In genomic region chr4:120115516-120115915, GRCm38 (mm10) we compare ENCODE assay signal across 25 mouse cellular contexts. TPM values are rescaled to one million over a fixed set of nuclear protein-coding genes. Genes with fewer than 3 reads are reported as not detected.
"Had no signal": no experiment of that assay in that cellular context is flagged by ENCODE, and none has a peak within 500 bp of the region (broad histone marks: within the 10 kb centered on the region; RNA-seq: fewer than 3 reads in every experiment).

No protein-coding gene starts in this region.

- H3K9me3 ChIP-seq: lung, embryonic 15.5 days; midbrain, embryonic 13.5 days; midbrain, embryonic 15.5 days; stomach, embryonic 15.5 days had no signal

- H3K36me3 ChIP-seq: lung, embryonic 15.5 days; midbrain, embryonic 13.5 days; midbrain, embryonic 15.5 days; neural tube, embryonic 12.5 days; stomach, embryonic 15.5 days had no signal

- H3K4me3 ChIP-seq: lung, embryonic 15.5 days; megakaryocyte, embryonic 14.5 days; midbrain, embryonic 13.5 days; midbrain, embryonic 15.5 days; neural tube, embryonic 12.5 days; stomach, embryonic 15.5 days had no signal

- H3K4me1 ChIP-seq: lung, embryonic 15.5 days; midbrain, embryonic 13.5 days; midbrain, embryonic 15.5 days; neural tube, embryonic 12.5 days; stomach, embryonic 15.5 days had no signal

- H3K27me3 ChIP-seq: lung, embryonic 15.5 days; midbrain, embryonic 13.5 days; midbrain, embryonic 15.5 days; neural tube, embryonic 12.5 days; stomach, embryonic 15.5 days had no signal

- DNase-seq: lung, adult 2 months; lung, postnatal 14 days; lung, postnatal 36 days; right cerebral cortex, postnatal 14 days; thymus, adult 2 months; thymus, postnatal 25 days; thymus, postnatal 4 days had no signal

- H3K27ac ChIP-seq: lung, embryonic 15.5 days; macrophage; midbrain, embryonic 13.5 days; midbrain, embryonic 15.5 days; neural tube, embryonic 12.5 days; stomach, embryonic 15.5 days; stomach, postnatal 0 days had no signal

RNA-seq across cellular contexts. Expression of gene Edn2, which starts 45.5 kb away (rescaled TPM):
- total RNA-seq: megakaryocyte progenitor cell, adult 5-6 weeks; midbrain, postnatal 0 days; monocyte, adult 5-6 weeks; neutrophil, adult 5-6 weeks had no signal
- polyA plus RNA-seq: macrophage; midbrain, embryonic 11.5 days; midbrain, embryonic 13.5 days; neural tube, embryonic 12.5 days; spleen, adult 2 months; testis, adult 2 months had no signal

RNA-seq across cellular contexts. Expression of gene AL607142.1, which starts 50.7 kb away (rescaled TPM):
- total RNA-seq: megakaryocyte progenitor cell, adult 5-6 weeks; midbrain, postnatal 0 days; monocyte, adult 5-6 weeks; neutrophil, adult 5-6 weeks had no signal
- polyA plus RNA-seq: lung, adult 2 months; lung, embryonic 15.5 days; lung, postnatal 0 days; macrophage; midbrain, embryonic 11.5 days; midbrain, embryonic 13.5 days; midbrain, embryonic 15.5 days; midbrain, postnatal 0 days; neural tube, embryonic 12.5 days; neural tube, embryonic 14.5 days; spleen, adult 2 months; stomach, embryonic 15.5 days; stomach, postnatal 0 days; testis, adult 2 months; thymus, adult 2 months; urinary bladder, adult 2 months had no signal
